Mouse (Mus musculus): Measurements from ENCODE around the gene Rffl. TPM values are rescaled to one million over a fixed set of nuclear protein-coding genes. Genes with fewer than 3 reads are reported as not detected.

The Rffl gene
- polyA plus RNA-seq, 1 experiment, result 29.9 TPM

- peaks cover 20% of the 10 kb centered on the region for H3K36me3 ChIP-seq (ENCODE audit: control insufficient read depth, insufficient read depth, low read length, poor library complexity, severe bottlenecking)
- no peaks in the 10 kb centered on the region for H3K9me3 ChIP-seq (replicated peaks; ENCODE audit: control insufficient read depth, insufficient read depth, low read length, poor library complexity, severe bottlenecking)
- H3K27ac ChIP-seq (ENCODE audit: insufficient read depth, low read length), result no peak overlapping the region
- TF ChIP-seq CTCF (IDR thresholded peaks at IDR 0.05; ENCODE audit: low read depth, low read length) (no peak), EP300 (IDR thresholded peaks at IDR 0.05; ENCODE audit: insufficient read depth, low read depth, low read length) (no peak), POLR2A (IDR thresholded peaks at IDR 0.05; ENCODE audit: insufficient read depth, low read length) (no peak)
- H3K4me3 ChIP-seq (ENCODE audit: low read depth, low read length), result no peak overlapping the region
- H3K4me1 ChIP-seq (ENCODE audit: control insufficient read depth, insufficient read depth, low read length), result no peaks in the 10 kb centered on the region
- H3K9ac ChIP-seq (ENCODE audit: low read depth, poor library complexity, severe bottlenecking), result no peak overlapping the region
- H3K27me3 ChIP-seq (ENCODE audit: control insufficient read depth, insufficient read depth, low read length, poor library complexity, severe bottlenecking), result no peaks in the 10 kb centered on the region
These were observed 26.5 kb upstream of the Rffl start for GRCm38 (mm10) chr11:82897478-82897877.

- Histone ChIP-seq H3K9ac (ENCODE audit: low read depth, poor library complexity, severe bottlenecking) (no peak within 1 kb of the TSS), H3K4me1 (ENCODE audit: control insufficient read depth, insufficient read depth, low read length) (peaks cover 1% of the 10 kb centered on the region), H3K27ac (ENCODE audit: insufficient read depth, low read length) (no peak within 1 kb of the TSS), H3K36me3 (ENCODE audit: control insufficient read depth, insufficient read depth, low read length, poor library complexity, severe bottlenecking) (no peaks in the 10 kb centered on the region), H3K27me3 (ENCODE audit: control insufficient read depth, insufficient read depth, low read length, poor library complexity, severe bottlenecking) (no peaks in the 10 kb centered on the region), H3K9me3 (replicated peaks; ENCODE audit: control insufficient read depth, insufficient read depth, low read length, poor library complexity, severe bottlenecking) (no peaks in the 10 kb centered on the region), H3K4me3 (ENCODE audit: low read depth, low read length) (no peak within 1 kb of the TSS)
- no peak for TF ChIP-seq POLR2A (IDR thresholded peaks at IDR 0.05; ENCODE audit: insufficient read depth, low read length)
- TF ChIP-seq CTCF (IDR thresholded peaks at IDR 0.05; ENCODE audit: low read depth, low read length), result no peak
- no peak for TF ChIP-seq EP300 (IDR thresholded peaks at IDR 0.05; ENCODE audit: insufficient read depth, low read depth, low read length)
These were observed 20.9 kb upstream of the Rffl start, which contains the start of gene Fndc8 for GRCm38 (mm10) chr11:82891936-82892335. Gene Fndc8 (plus strand): TSS chr11:82892124.

- Histone ChIP-seq H3K9ac (ENCODE audit: low read depth, poor library complexity, severe bottlenecking) (peak within 1 kb of the TSS; percentile 83), H3K4me1 (ENCODE audit: control insufficient read depth, insufficient read depth, low read length) (peaks cover 1% of the 10 kb centered on the region), H3K27ac (ENCODE audit: insufficient read depth, low read length) (peak within 1 kb of the TSS; percentile 10; the same call in 1 of the 2 replicates), H3K27me3 (ENCODE audit: control insufficient read depth, insufficient read depth, low read length, poor library complexity, severe bottlenecking) (no peaks in the 10 kb centered on the region), H3K36me3 (ENCODE audit: control insufficient read depth, insufficient read depth, low read length, poor library complexity, severe bottlenecking) (no peaks in the 10 kb centered on the region), H3K4me3 (ENCODE audit: low read depth, low read length) (peak within 1 kb of the TSS; percentile 91), H3K9me3 (replicated peaks; ENCODE audit: control insufficient read depth, insufficient read depth, low read length, poor library complexity, severe bottlenecking) (no peaks in the 10 kb centered on the region)
- no peak for TF ChIP-seq POLR2A (IDR thresholded peaks at IDR 0.05; ENCODE audit: insufficient read depth, low read length)
- TF ChIP-seq EP300 (IDR thresholded peaks at IDR 0.05; ENCODE audit: insufficient read depth, low read depth, low read length), result 0 out of 2 replicates have a peak, but pooled peaks have one; percentile 2
- peak; percentile 87 for TF ChIP-seq CTCF (IDR thresholded peaks at IDR 0.05; ENCODE audit: low read depth, low read length)
These were observed 19.3 kb upstream of the Rffl start, which contains the start of gene Rad51d for GRCm38 (mm10) chr11:82890342-82890762. Gene Rad51d (minus strand): TSS chr11:82890614.

GRCm38 (mm10) chr11:82889524-82890341, 18.7 kb upstream of the Rffl start:
- H3K27me3 ChIP-seq (ENCODE audit: control insufficient read depth, insufficient read depth, low read length, poor library complexity, severe bottlenecking), result no peaks in the 10 kb centered on the region
- H3K36me3 ChIP-seq (ENCODE audit: control insufficient read depth, insufficient read depth, low read length, poor library complexity, severe bottlenecking), result no peaks in the 10 kb centered on the region
- no peaks in the 10 kb centered on the region for H3K9me3 ChIP-seq (replicated peaks; ENCODE audit: control insufficient read depth, insufficient read depth, low read length, poor library complexity, severe bottlenecking)
- TF ChIP-seq POLR2A (IDR thresholded peaks at IDR 0.05; ENCODE audit: insufficient read depth, low read length) (no peak), EP300 (IDR thresholded peaks at IDR 0.05; ENCODE audit: insufficient read depth, low read depth, low read length) (no peak)
- H3K9ac ChIP-seq (ENCODE audit: low read depth, poor library complexity, severe bottlenecking), result peak overlapping the region; percentile 83
- H3K27ac ChIP-seq (ENCODE audit: insufficient read depth, low read length), result peak overlapping the region; percentile 10; the same call in 1 of the 2 replicates
- H3K4me1 ChIP-seq (ENCODE audit: control insufficient read depth, insufficient read depth, low read length), result peaks cover 4% of the 10 kb centered on the region
- peak overlapping the region; percentile 91 for H3K4me3 ChIP-seq (ENCODE audit: low read depth, low read length)

GRCm38 (mm10) chr11:82888491-82888946, 17.5 kb upstream of the Rffl start:
- Histone ChIP-seq H3K36me3 (ENCODE audit: control insufficient read depth, insufficient read depth, low read length, poor library complexity, severe bottlenecking) (no peaks in the 10 kb centered on the region), H3K9ac (ENCODE audit: low read depth, poor library complexity, severe bottlenecking) (no peak overlapping the region), H3K9me3 (replicated peaks; ENCODE audit: control insufficient read depth, insufficient read depth, low read length, poor library complexity, severe bottlenecking) (no peaks in the 10 kb centered on the region), H3K27me3 (ENCODE audit: control insufficient read depth, insufficient read depth, low read length, poor library complexity, severe bottlenecking) (no peaks in the 10 kb centered on the region), H3K4me3 (ENCODE audit: low read depth, low read length) (no peak overlapping the region), H3K27ac (ENCODE audit: insufficient read depth, low read length) (no peak overlapping the region), H3K4me1 (ENCODE audit: control insufficient read depth, insufficient read depth, low read length) (peaks cover 7% of the 10 kb centered on the region)
- TF ChIP-seq EP300 (IDR thresholded peaks at IDR 0.05; ENCODE audit: insufficient read depth, low read depth, low read length), result no peak
- TF ChIP-seq CTCF (IDR thresholded peaks at IDR 0.05; ENCODE audit: low read depth, low read length), result no peak
- TF ChIP-seq POLR2A (IDR thresholded peaks at IDR 0.05; ENCODE audit: insufficient read depth, low read length), result no peak

- no peaks in the 10 kb centered on the region for H3K27me3 ChIP-seq (ENCODE audit: control insufficient read depth, insufficient read depth, low read length, poor library complexity, severe bottlenecking)
- H3K36me3 ChIP-seq (ENCODE audit: control insufficient read depth, insufficient read depth, low read length, poor library complexity, severe bottlenecking), result peaks cover 8% of the 10 kb centered on the region
- no peak overlapping the region for H3K4me3 ChIP-seq (ENCODE audit: low read depth, low read length)
- no peak overlapping the region for H3K27ac ChIP-seq (ENCODE audit: insufficient read depth, low read length)
- peak overlapping the region; percentile 40; the same call in 1 of the 2 replicates for H3K9ac ChIP-seq (ENCODE audit: low read depth, poor library complexity, severe bottlenecking)
- TF ChIP-seq EP300 (IDR thresholded peaks at IDR 0.05; ENCODE audit: insufficient read depth, low read depth, low read length) (no peak), POLR2A (IDR thresholded peaks at IDR 0.05; ENCODE audit: insufficient read depth, low read length) (no peak), CTCF (IDR thresholded peaks at IDR 0.05; ENCODE audit: low read depth, low read length) (no peak)
- H3K4me1 ChIP-seq (ENCODE audit: control insufficient read depth, insufficient read depth, low read length), result peaks cover 15% of the 10 kb centered on the region
- H3K9me3 ChIP-seq (replicated peaks; ENCODE audit: control insufficient read depth, insufficient read depth, low read length, poor library complexity, severe bottlenecking), result no peaks in the 10 kb centered on the region
These were observed 15.5 kb upstream of the Rffl start for GRCm38 (mm10) chr11:82886559-82886958.

Data from ES-Bruce4 (cell line).